Mouse (Mus musculus) limb, embryonic 12.5 days (tissue): ENCODE measurements around the gene Gm6096. TPM values are rescaled to one million over a fixed set of nuclear protein-coding genes. Genes with fewer than 3 reads are reported as not detected.
"Not testable (repeated sequence)": the region's sequence is repeated elsewhere in the genome, so short reads cannot be mapped to it uniquely, and the experiment has no call there.

ENCODE experiments used
- ATAC-seq: fragments of 200-750 bp; cut with Nextera tagmentation; 2 replicates; pipeline ENCODE4 v1.8.0; 2017; ENCODE audit warnings: low read depth, moderate TSS enrichment; ENCODE audit not compliant: insufficient number of reproducible peaks, insufficient read depth, low FRiP score, low TSS enrichment
- H3K27ac ChIP-seq: fragments of 300-500 bp; sonication (generic); 2 replicates; pipeline ENCODE4 v1.5.1; 2016; ENCODE audit warnings: mild to moderate bottlenecking, moderate library complexity
- H3K27me3 ChIP-seq: fragments of 300-500 bp; sonication (generic); 2 replicates; pipeline ENCODE4 v1.6.1; 2016; ENCODE audit warnings: mild to moderate bottlenecking, moderate library complexity
- H3K36me3 ChIP-seq: fragments of 300-500 bp; sonication (generic); 2 replicates; pipeline ENCODE4 v1.6.1; 2016; ENCODE audit warnings: mild to moderate bottlenecking, moderate library complexity
- H3K4me1 ChIP-seq: fragments of 300-500 bp; sonication (generic); replicated peaks from 2 replicates; pipeline ENCODE4 v1.6.1; 2016
- H3K4me2 ChIP-seq: fragments of 300-500 bp; sonication (generic); 2 replicates; pipeline ENCODE4 v1.6.1; 2016; ENCODE audit warnings: mild to moderate bottlenecking, moderate library complexity
- H3K4me3 ChIP-seq: fragments of 300-500 bp; sonication (generic); replicated peaks from 2 replicates; pipeline ENCODE4 v1.5.1; 2016; ENCODE audit warnings: mild to moderate bottlenecking
- H3K9ac ChIP-seq: fragments of 300-500 bp; sonication (generic); replicated peaks from 2 replicates; pipeline ENCODE4 v1.6.1; 2016; ENCODE audit warnings: mild to moderate bottlenecking, moderate library complexity
- H3K9me3 ChIP-seq: fragments of 300-500 bp; sonication (generic); 2 replicates; pipeline ENCODE4 v1.6.1; 2016; ENCODE audit warnings: mild to moderate bottlenecking, moderate library complexity
- WGBS: fragments of 180-500 bp; shearing (Covaris S2); methylation state at CpG from one replicate; pipeline ENCODE4 v1.1.7; 2016; 5-methylcytosine and 5-hydroxymethylcytosine counted together
- polyA plus RNA-seq: library from polyadenylated mRNA; unstranded; fragments of >200 nt; fragmentation: Nextera tagmentation; extraction: Ambion mirVana; gene quantifications from 2 replicates; pipeline ENCODE4 v1.2.1, GENCODE M21; 2016

Gene Gm6096
- 0.89 TPM in 1 of 2 replicates, not detected in the other for polyA plus RNA-seq

GRCm38 (mm10) chr7:34250738-34251137 is at the start of gene Gm6096:
Gm6096 (plus strand) TSS chr7:34251038.
- no peak within 1 kb of the TSS for H3K4me3 ChIP-seq
- H3K9ac ChIP-seq = no peak within 1 kb of the TSS
- H3K36me3 ChIP-seq = peaks cover 69% of the 10 kb centered on the region
- no peaks in the 10 kb centered on the region for H3K9me3 ChIP-seq
- H3K27ac ChIP-seq = no peak within 1 kb of the TSS
- no peak for ATAC-seq
- H3K4me2 ChIP-seq = no peak within 1 kb of the TSS
- 92% methylated on average over 7 of the region's 7 CpGs for WGBS
- no peaks in the 10 kb centered on the region for H3K27me3 ChIP-seq
- H3K4me1 ChIP-seq = no peaks in the 10 kb centered on the region

GRCm38 (mm10) chr7:34202147-34202546 is 48.7 kb upstream of the Gm6096 start:
- peaks cover 69% of the 10 kb centered on the region for H3K36me3 ChIP-seq
- 94% methylated on average over 10 of the region's 10 CpGs for WGBS
- not testable (repeated sequence) for H3K4me1 ChIP-seq

GRCm38 (mm10) chr7:34206331-34206730 is 44.5 kb upstream of the Gm6096 start:
- WGBS = 93% methylated on average over 6 of the region's 6 CpGs

More at GRCm38 (mm10) chr7:34202147-34202546, 48.7 kb upstream of the Gm6096 start:
- not testable (repeated sequence) for ATAC-seq, H3K4me3 ChIP-seq, H3K27me3 ChIP-seq, H3K9me3 ChIP-seq, H3K4me2 ChIP-seq, H3K27ac ChIP-seq, H3K9ac ChIP-seq

GRCm38 (mm10) chr7:34208027-34208745 is 42.7 kb upstream of the Gm6096 start:
- H3K4me2 ChIP-seq = no peak overlapping the region
- H3K4me1 ChIP-seq = no peaks in the 10 kb centered on the region
- 90% methylated on average over 9 of the region's 9 CpGs for WGBS
- H3K4me3 ChIP-seq = no peak overlapping the region
- no peaks in the 10 kb centered on the region for H3K9me3 ChIP-seq
- H3K27ac ChIP-seq = no peak overlapping the region
- H3K27me3 ChIP-seq = no peaks in the 10 kb centered on the region
- ATAC-seq = no peak
- H3K9ac ChIP-seq = no peak overlapping the region
- H3K36me3 ChIP-seq = peaks cover 100% of the 10 kb centered on the region

More at GRCm38 (mm10) chr7:34206331-34206730, 44.5 kb upstream of the Gm6096 start:
- H3K4me3 ChIP-seq = no peak overlapping the region
- peaks cover 100% of the 10 kb centered on the region for H3K36me3 ChIP-seq
- ATAC-seq = no peak
- H3K4me2 ChIP-seq = no peak overlapping the region
- H3K9ac ChIP-seq = no peak overlapping the region
- no peaks in the 10 kb centered on the region for H3K4me1 ChIP-seq
- H3K9me3 ChIP-seq = no peaks in the 10 kb centered on the region
- no peak overlapping the region for H3K27ac ChIP-seq
- H3K27me3 ChIP-seq = no peaks in the 10 kb centered on the region

GRCm38 (mm10) chr7:34213281-34213680 is 37.6 kb upstream of the Gm6096 start:
- no peak overlapping the region for H3K4me3 ChIP-seq
- no peaks in the 10 kb centered on the region for H3K9me3 ChIP-seq
- WGBS = 90% methylated on average over 7 of the region's 7 CpGs
- H3K27me3 ChIP-seq = no peaks in the 10 kb centered on the region
- H3K4me2 ChIP-seq = no peak overlapping the region
- ATAC-seq = no peak
- no peak overlapping the region for H3K9ac ChIP-seq
- peaks cover 100% of the 10 kb centered on the region for H3K36me3 ChIP-seq
- H3K4me1 ChIP-seq = no peaks in the 10 kb centered on the region
- no peak overlapping the region for H3K27ac ChIP-seq

- Histone ChIP-seq H3K9ac (no peak overlapping the region), H3K27me3 (no peaks in the 10 kb centered on the region), H3K4me1 (no peaks in the 10 kb centered on the region), H3K4me3 (no peak overlapping the region), H3K27ac (no peak overlapping the region), H3K4me2 (no peak overlapping the region), H3K36me3 (peaks cover 100% of the 10 kb centered on the region), H3K9me3 (no peaks in the 10 kb centered on the region)
- WGBS = 91% methylated on average over 8 of the region's 8 CpGs
- no peak for ATAC-seq
These were observed 36.2 kb upstream of the Gm6096 start for GRCm38 (mm10) chr7:34214644-34215043.

GRCm38 (mm10) chr7:34215481-34215880 is 35.4 kb upstream of the Gm6096 start:
- no peak overlapping the region for H3K27ac ChIP-seq
- ATAC-seq = no peak
- no peaks in the 10 kb centered on the region for H3K4me1 ChIP-seq
- H3K27me3 ChIP-seq = no peaks in the 10 kb centered on the region
- no peak overlapping the region for H3K4me3 ChIP-seq
- H3K9ac ChIP-seq = no peak overlapping the region
- WGBS = 87% methylated on average over 9 of the region's 9 CpGs
- no peak overlapping the region for H3K4me2 ChIP-seq
- no peaks in the 10 kb centered on the region for H3K9me3 ChIP-seq
- H3K36me3 ChIP-seq = peaks cover 100% of the 10 kb centered on the region

GRCm38 (mm10) chr7:34216474-34216873 is 34.4 kb upstream of the Gm6096 start:
- Histone ChIP-seq H3K27ac (no peak overlapping the region), H3K4me2 (no peak overlapping the region), H3K36me3 (peaks cover 100% of the 10 kb centered on the region), H3K27me3 (no peaks in the 10 kb centered on the region), H3K4me3 (no peak overlapping the region), H3K9ac (no peak overlapping the region), H3K4me1 (no peaks in the 10 kb centered on the region), H3K9me3 (no peaks in the 10 kb centered on the region)
- WGBS = 90% methylated on average over 10 of the region's 10 CpGs
- ATAC-seq = no peak

GRCm38 (mm10) chr7:34218496-34218895 is 32.3 kb upstream of the Gm6096 start:
- Histone ChIP-seq H3K4me1 (no peaks in the 10 kb centered on the region), H3K27ac (no peak overlapping the region), H3K9ac (no peak overlapping the region), H3K27me3 (no peaks in the 10 kb centered on the region), H3K4me3 (no peak overlapping the region), H3K36me3 (peaks cover 100% of the 10 kb centered on the region), H3K4me2 (no peak overlapping the region), H3K9me3 (no peaks in the 10 kb centered on the region)
- WGBS = 85% methylated on average over 1 of the region's 1 CpGs
- ATAC-seq = no peak

GRCm38 (mm10) chr7:34221594-34222250 is 29.1 kb upstream of the Gm6096 start:
- no peak for ATAC-seq
- H3K9me3 ChIP-seq = no peaks in the 10 kb centered on the region
- H3K36me3 ChIP-seq = peaks cover 99% of the 10 kb centered on the region
- H3K4me3 ChIP-seq = no peak overlapping the region
- no peak overlapping the region for H3K9ac ChIP-seq
- 91% methylated on average over 9 of the region's 9 CpGs for WGBS
- no peak overlapping the region for H3K27ac ChIP-seq
- H3K4me2 ChIP-seq = no peak overlapping the region
- no peaks in the 10 kb centered on the region for H3K4me1 ChIP-seq
- H3K27me3 ChIP-seq = no peaks in the 10 kb centered on the region

GRCm38 (mm10) chr7:34222340-34222739 is 28.5 kb upstream of the Gm6096 start:
- Histone ChIP-seq H3K4me2 (no peak overlapping the region), H3K9me3 (no peaks in the 10 kb centered on the region), H3K4me3 (no peak overlapping the region), H3K36me3 (peaks cover 99% of the 10 kb centered on the region), H3K9ac (no peak overlapping the region), H3K27ac (no peak overlapping the region), H3K27me3 (no peaks in the 10 kb centered on the region), H3K4me1 (no peaks in the 10 kb centered on the region)
- WGBS = 93% methylated on average over 10 of the region's 10 CpGs
- ATAC-seq = no peak
